Mouse (Mus musculus) liver, adult 2 months (tissue): ENCODE results near the gene Mlx. TPM values are rescaled to one million over a fixed set of nuclear protein-coding genes. Genes with fewer than 3 reads are reported as not detected.

Experiments used
- DNase-seq: peaks from one replicate; pipeline ENCODE4 v3.0.0-alpha.2; 2011; ENCODE audit warnings: low read depth, low spot score; ENCODE audit errors: extremely low read depth
- H3K27ac ChIP-seq: fragments of 200-500 bp; replicated peaks from 2 replicates; pipeline ENCODE4 v1.5.1; 2012; ENCODE audit warnings: low read depth, mild to moderate bottlenecking, control low read depth, inconsistent platforms, low read length; ENCODE audit not compliant: insufficient read depth
- H3K27me3 ChIP-seq: fragments of 200-500 bp; 2 replicates; pipeline ENCODE4 v1.6.1; 2012; ENCODE audit warnings: mild to moderate bottlenecking, moderate library complexity, low read length, inconsistent platforms; ENCODE audit not compliant: control insufficient read depth, insufficient read depth
- H3K36me3 ChIP-seq: fragments of 200-500 bp; 2 replicates; pipeline ENCODE4 v1.6.1; 2012; ENCODE audit warnings: low read length, inconsistent platforms; ENCODE audit not compliant: control insufficient read depth, insufficient read depth
- H3K4me1 ChIP-seq: fragments of 200-500 bp; 2 replicates; pipeline ENCODE4 v1.6.1; 2011; ENCODE audit warnings: low read length; ENCODE audit not compliant: control insufficient read depth, insufficient read depth
- H3K4me3 ChIP-seq: fragments of 200-500 bp; 2 replicates; pipeline ENCODE4 v1.5.1; 2011; ENCODE audit warnings: low read depth, mild to moderate bottlenecking, control low read depth, low read length, moderate library complexity; ENCODE audit not compliant: insufficient read depth
- H3K79me2 ChIP-seq: fragments of 200-500 bp; 2 replicates; pipeline ENCODE4 v1.6.1; 2012; ENCODE audit warnings: inconsistent platforms, mild to moderate bottlenecking, low read length, moderate library complexity; ENCODE audit not compliant: control insufficient read depth, insufficient read depth
- H3K9ac ChIP-seq: fragments of 200-500 bp; 2 replicates; pipeline ENCODE4 v1.6.1; 2012; ENCODE audit warnings: low read depth, mild to moderate bottlenecking, control low read depth, inconsistent platforms, low read length
- CTCF ChIP-seq: fragments of 200-500 bp; IDR thresholded peaks from 2 replicates; pipeline ENCODE4 v1.5.1; 2011; ENCODE audit warnings: low read depth, low read length, control low read depth
- POLR2A ChIP-seq: fragments of 200-500 bp; IDR thresholded peaks from 2 replicates; pipeline ENCODE4 v1.6.1; 2011; ENCODE audit warnings: low read length, control low read depth; ENCODE audit not compliant: insufficient read depth; ENCODE audit errors: extremely low read depth
- WGBS: fragments of 180-500 bp; shearing (Covaris S2); methylation state at CpG from one replicate; pipeline ENCODE4 v1.1.7; 2018; 5-methylcytosine and 5-hydroxymethylcytosine counted together
- polyA plus RNA-seq: library from polyadenylated mRNA; depleted of rRNA; stranded (reverse); fragments of >200 nt; gene quantifications from 2 replicates; pipeline ENCODE4 v1.2.3, GENCODE M21; 2012
- total RNA-seq: library from RNA; depleted of rRNA; stranded (reverse); fragments of >200 nt; gene quantifications from 2 replicates; pipeline ENCODE4 v1.2.3, GENCODE M21; 2014

Gene Mlx
- total and polyA plus RNA-seq, 2 experiments: 33.5 to 34.8 TPM

- TF ChIP-seq POLR2A: no peak
- TF ChIP-seq CTCF: no peak
- Histone ChIP-seq H3K36me3 (0 out of 2 replicates have a peak, but pooled peaks cover 2% of the 10 kb centered on the region), H3K9ac (peak overlapping the region; percentile 32), H3K4me1 (peaks cover 8% of the 10 kb centered on the region), H3K79me2 (no peaks in the 10 kb centered on the region), H3K4me3 (no peak overlapping the region), H3K27me3 (no peaks in the 10 kb centered on the region), H3K27ac (peak overlapping the region; percentile 8)
- DNase-seq: peak; percentile 77
- WGBS: 21% methylated on average over 8 of the region's 8 CpGs
Observed at GRCm38 (mm10) chr11:101056885-101057284, 30.2 kb upstream of the Mlx start.

GRCm38 (mm10) chr11:101057860-101058259, 29.2 kb upstream of the Mlx start:
- peak; percentile 70 for TF ChIP-seq CTCF
- TF ChIP-seq POLR2A: no peak
- Histone ChIP-seq H3K9ac (no peak overlapping the region), H3K36me3 (0 out of 2 replicates have a peak, but pooled peaks cover 2% of the 10 kb centered on the region), H3K27ac (no peak overlapping the region), H3K27me3 (no peaks in the 10 kb centered on the region), H3K79me2 (no peaks in the 10 kb centered on the region), H3K4me1 (peaks cover 15% of the 10 kb centered on the region), H3K4me3 (no peak overlapping the region)
- DNase-seq: peak; percentile 41
- WGBS: 37% methylated on average over 5 of the region's 5 CpGs

- WGBS: 74% methylated on average over 5 of the region's 5 CpGs
- DNase-seq: no peak
- Histone ChIP-seq H3K4me3 (no peak overlapping the region), H3K36me3 (0 out of 2 replicates have a peak, but pooled peaks cover 1% of the 10 kb centered on the region), H3K27ac (no peak overlapping the region), H3K79me2 (no peaks in the 10 kb centered on the region), H3K27me3 (no peaks in the 10 kb centered on the region), H3K4me1 (peaks cover 20% of the 10 kb centered on the region), H3K9ac (no peak overlapping the region)
- no peak for TF ChIP-seq CTCF
- no peak for TF ChIP-seq POLR2A
Observed at GRCm38 (mm10) chr11:101058726-101059125, 28.4 kb upstream of the Mlx start.

- Histone ChIP-seq H3K36me3 (no peaks in the 10 kb centered on the region), H3K4me1 (peaks cover 28% of the 10 kb centered on the region), H3K79me2 (no peaks in the 10 kb centered on the region), H3K4me3 (no peak overlapping the region), H3K27me3 (no peaks in the 10 kb centered on the region), H3K27ac (no peak overlapping the region), H3K9ac (no peak overlapping the region)
- no peak for DNase-seq
- TF ChIP-seq POLR2A: no peak
- no peak for TF ChIP-seq CTCF
- 93% methylated on average over 10 of the region's 10 CpGs for WGBS
Observed at GRCm38 (mm10) chr11:101059473-101059872, 27.6 kb upstream of the Mlx start.

- H3K27me3 ChIP-seq: no peaks in the 10 kb centered on the region
- H3K4me1 ChIP-seq: peaks cover 31% of the 10 kb centered on the region
- H3K27ac ChIP-seq: peak overlapping the region; percentile 50
- H3K79me2 ChIP-seq: no peaks in the 10 kb centered on the region
- 63% methylated on average over 8 of the region's 8 CpGs for WGBS
- TF ChIP-seq CTCF (no peak), POLR2A (no peak)
- no peaks in the 10 kb centered on the region for H3K36me3 ChIP-seq
- no peak overlapping the region for H3K4me3 ChIP-seq
- H3K9ac ChIP-seq: no peak overlapping the region
- DNase-seq: peak; percentile 26
Observed at GRCm38 (mm10) chr11:101060126-101060525, 27.0 kb upstream of the Mlx start.

GRCm38 (mm10) chr11:101061049-101061448, 26.0 kb upstream of the Mlx start:
- DNase-seq: no peak
- Histone ChIP-seq H3K4me1 (peaks cover 34% of the 10 kb centered on the region), H3K27me3 (no peaks in the 10 kb centered on the region), H3K27ac (no peak overlapping the region), H3K36me3 (no peaks in the 10 kb centered on the region), H3K79me2 (no peaks in the 10 kb centered on the region), H3K4me3 (no peak overlapping the region), H3K9ac (no peak overlapping the region)
- 92% methylated on average over 5 of the region's 5 CpGs for WGBS
- TF ChIP-seq CTCF (no peak), POLR2A (no peak)
